In the genomic region with DNA sequence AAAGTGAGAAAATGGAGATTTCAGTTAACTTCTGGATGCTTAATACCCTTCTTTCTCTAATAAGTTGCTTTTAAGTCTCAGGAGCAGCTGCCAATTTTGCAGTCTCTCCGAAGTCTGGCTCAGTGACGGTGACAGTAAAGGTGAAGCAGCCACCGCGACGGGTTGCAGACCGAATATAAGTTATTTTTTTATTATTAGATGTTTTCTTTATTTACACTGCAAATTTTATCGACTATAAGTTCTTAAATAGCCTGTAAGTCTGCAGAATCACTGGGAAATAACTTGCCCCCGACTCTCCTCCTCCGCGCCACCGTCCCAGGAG, we compare ENCODE assay signal across 8 mouse cellular contexts. TPM values are rescaled to one million over a fixed set of nuclear protein-coding genes. Genes with fewer than 3 reads are reported as not detected.
DNase-seq lines count a peak whose midpoint lies in the region; ATAC-seq and TF ChIP-seq lines count a peak whose summit lies in the region.

No protein-coding gene starts in this region.

- TF ChIP-seq CTCF in small intestine, adult 2 months (IDR thresholded peaks at IDR 0.05; ENCODE audit: extremely low read depth, insufficient read length, insufficient replicate concordance, low read depth, low read length) = no peak

- no peaks in the 10 kb centered on the region for H3K36me3 ChIP-seq in megakaryocyte, embryonic 14.5 days (replicated peaks; ENCODE audit: low read length)
- H3K36me3 ChIP-seq in limb, embryonic 12.5 days = no peaks in the 10 kb centered on the region
- no peaks in the 10 kb centered on the region for H3K36me3 ChIP-seq in small intestine, adult 2 months (ENCODE audit: control insufficient read depth, insufficient read depth, low read length)

- no peak; the same call in 1 of the 2 replicates for TF ChIP-seq POLR2A in small intestine, adult 2 months (IDR thresholded peaks at IDR 0.05; ENCODE audit: low read depth, low read length)

- peak overlapping the region; percentile 97; the same call in 1 of the 2 replicates for H3K9ac ChIP-seq in limb, embryonic 12.5 days (replicated peaks)

- DNase-seq in adrenal gland, postnatal 10 days = no peak
- DNase-seq in thymus, postnatal 4 days = no peak
- no peak for DNase-seq in kidney, postnatal 25 days

- H3K4me3 ChIP-seq in megakaryocyte, embryonic 14.5 days (replicated peaks) = peak overlapping the region; percentile 99
- peak overlapping the region; percentile 80 for H3K4me3 ChIP-seq in limb, embryonic 12.5 days (replicated peaks)
- H3K4me3 ChIP-seq in small intestine, adult 2 months (ENCODE audit: low read depth, low read length) = peak overlapping the region; percentile 88

- H3K27me3 ChIP-seq in megakaryocyte, embryonic 14.5 days (replicated peaks) = no peaks in the 10 kb centered on the region
- H3K27me3 ChIP-seq in limb, embryonic 12.5 days = no peaks in the 10 kb centered on the region
- no peaks in the 10 kb centered on the region for H3K27me3 ChIP-seq in small intestine, adult 2 months (ENCODE audit: control insufficient read depth, insufficient read depth, low read length)

- WGBS in limb, embryonic 12.5 days = 2% methylated on average over 11 of the region's 11 CpGs
- WGBS in small intestine, adult 2 months = under 1% methylated on average over 11 of the region's 11 CpGs

- no peaks in the 10 kb centered on the region for H3K9me3 ChIP-seq in megakaryocyte, embryonic 14.5 days
- no peaks in the 10 kb centered on the region for H3K9me3 ChIP-seq in limb, embryonic 12.5 days

- no peak for ATAC-seq in megakaryocyte, adult 5-6 weeks (ENCODE audit: poor library complexity, severe bottlenecking)
- ATAC-seq in erythroid progenitor cell, adult 5-6 weeks (replicated peaks; ENCODE audit: low FRiP score, poor library complexity, severe bottlenecking) = 0 out of 2 replicates have a peak, but pooled peaks have one; percentile 1
- no peak for ATAC-seq in limb, embryonic 12.5 days (ENCODE audit: insufficient number of reproducible peaks, insufficient read depth, low FRiP score, low TSS enrichment, low read depth)

- peaks cover 30% of the 10 kb centered on the region for H3K4me1 ChIP-seq in megakaryocyte, embryonic 14.5 days
- peaks cover 13% of the 10 kb centered on the region; the same call in 1 of the 2 replicates for H3K4me1 ChIP-seq in limb, embryonic 12.5 days (replicated peaks)
- H3K4me1 ChIP-seq in small intestine, adult 2 months (ENCODE audit: control insufficient read depth, insufficient read depth, insufficient read length, low read length) = peaks cover 3% of the 10 kb centered on the region; the same call in 1 of the 2 replicates

- H3K4me2 ChIP-seq in limb, embryonic 12.5 days = peak overlapping the region; percentile 73

- 0 out of 2 replicates have a peak overlapping the region, but pooled peaks have one; percentile 23 for H3K27ac ChIP-seq in limb, embryonic 12.5 days
- H3K27ac ChIP-seq in small intestine, adult 2 months (ENCODE audit: insufficient read depth, low read depth, low read length) = no peak overlapping the region

RNA-seq across cellular contexts. Expression of gene Tdrd3, which starts 1.0 kb away (rescaled TPM):
- 2.7 TPM in 1 of 2 replicates, not detected in the other for polyA plus RNA-seq in megakaryocyte, embryonic 14.5 days (2012; ENCODE audit: insufficient read depth, low replicate concordance)
- 12.7 and 15.0 TPM in 2 replicates for total RNA-seq in megakaryocyte, adult 5-6 weeks (2015)
- 13.5 and 18.2 TPM in 2 replicates for total RNA-seq in megakaryocyte, adult 5-6 weeks (2017)
- 18.7 and 32.7 TPM in 2 replicates for total RNA-seq in erythroid progenitor cell, adult 5-6 weeks (2015; ENCODE audit: low replicate concordance)
- 31.3 and 38.6 TPM in 2 replicates for total RNA-seq in erythroid progenitor cell, adult 5-6 weeks (2017; ENCODE audit: low replicate concordance)
- 41.5 and 46.5 TPM in 2 replicates for polyA plus RNA-seq in limb, embryonic 12.5 days (2016; fragmentation: Nextera tagmentation; extraction: Ambion mirVana)
- 0.44 and 0.53 TPM in 2 replicates for polyA plus RNA-seq in small intestine, adult 2 months (2012; rRNA removed)
- total RNA-seq in adrenal gland, postnatal 10 days (2021) = 10 to 100 TPM; 28.0 to 34.3 TPM
